9 mouse cellular contexts compared by ENCODE assay signal in genomic region chr4:149854301-149854708, GRCm38 (mm10).
DNase-seq lines count a peak whose midpoint lies in the region; ATAC-seq and TF ChIP-seq lines count a peak whose summit lies in the region.
"Had no signal": no experiment of that assay in that cellular context is flagged by ENCODE, and none has a peak within 500 bp of the region (broad histone marks: within the 10 kb centered on the region; RNA-seq: fewer than 3 reads in every experiment).

No protein-coding gene starts in this region.

- H3K36me3 ChIP-seq in MEL (ENCODE audit: control insufficient read depth in 1 of 2, insufficient read depth in 2 of 2, low read length in 2 of 2): peaks cover 0 to 7% of the 10 kb centered on the region in 2 experiments; a peak in 1 of 4 replicates
- no peaks in the 10 kb centered on the region for H3K36me3 ChIP-seq in hindbrain, embryonic 13.5 days
- H3K36me3 ChIP-seq in limb, embryonic 10.5 days: no peaks in the 10 kb centered on the region
- no peaks in the 10 kb centered on the region for H3K36me3 ChIP-seq in midbrain, postnatal 0 days (ENCODE audit: insufficient read depth, low read length)
- no peaks in the 10 kb centered on the region for H3K36me3 ChIP-seq in stomach, embryonic 16.5 days (ENCODE audit: control insufficient read depth, insufficient read depth, low read length)

- H3K9ac ChIP-seq in MEL (ENCODE audit: control insufficient read depth, low read depth, low read length, poor library complexity, severe bottlenecking): peak overlapping the region; percentile 52
- H3K9ac ChIP-seq in hindbrain, embryonic 13.5 days: peak overlapping the region; percentile 61
- peak overlapping the region; percentile 42; the same call in 1 of the 2 replicates for H3K9ac ChIP-seq in midbrain, postnatal 0 days (replicated peaks; ENCODE audit: low read length, poor library complexity, severe bottlenecking)
- peak overlapping the region; percentile 47 for H3K9ac ChIP-seq in stomach, embryonic 16.5 days (ENCODE audit: low read length)

- peak overlapping the region; percentile 53 for H3K27ac ChIP-seq in MEL (ENCODE audit: control insufficient read depth, low read depth, low read length)
- peak overlapping the region; percentile 81 for H3K27ac ChIP-seq in hindbrain, embryonic 13.5 days
- peak overlapping the region; percentile 78 for H3K27ac ChIP-seq in limb, embryonic 10.5 days
- H3K27ac ChIP-seq in midbrain, postnatal 0 days (ENCODE audit: low read depth, low read length): peak overlapping the region; percentile 65
- peak overlapping the region; percentile 10; the same call in 1 of the 2 replicates for H3K27ac ChIP-seq in stomach, embryonic 16.5 days (ENCODE audit: low read length)
- H3K27ac ChIP-seq: macrophage had no signal

- WGBS in hindbrain, embryonic 13.5 days: 2% methylated on average over 21 of the region's 21 CpGs
- 7% methylated on average over 21 of the region's 21 CpGs for WGBS in limb, embryonic 10.5 days
- whole genome bisulfite sequencing in midbrain, postnatal 0 days: 2% methylated on average over 21 of the region's 21 CpGs
- 4% methylated on average over 21 of the region's 21 CpGs for WGBS in stomach, embryonic 16.5 days

- no peak for TF ChIP-seq RAD21 in MEL (IDR thresholded peaks at IDR 0.05; ENCODE audit: low read depth, low read length)

- H3K4me1 ChIP-seq in MEL (ENCODE audit: control insufficient read depth in 1 of 2, insufficient read depth in 2 of 2, low read length in 2 of 2): peaks cover 4 to 20% of the 10 kb centered on the region in 2 experiments; a peak in 3 of 4 replicates
- H3K4me1 ChIP-seq in hindbrain, embryonic 13.5 days (replicated peaks): peaks cover 42% of the 10 kb centered on the region
- peaks cover 36% of the 10 kb centered on the region for H3K4me1 ChIP-seq in limb, embryonic 10.5 days
- peaks cover 9% of the 10 kb centered on the region for H3K4me1 ChIP-seq in midbrain, postnatal 0 days (ENCODE audit: insufficient read depth, low read length)
- H3K4me1 ChIP-seq in stomach, embryonic 16.5 days (ENCODE audit: control insufficient read depth, insufficient read depth, low read length): peaks cover 7% of the 10 kb centered on the region

- H3K4me3 ChIP-seq in MEL (ENCODE audit: control insufficient read depth in 1 of 2, insufficient read depth in 1 of 2, low read depth in 2 of 2, low read length in 2 of 2): peak overlapping the region; percentile 43 to 48
- H3K4me3 ChIP-seq in hindbrain, embryonic 13.5 days: peak overlapping the region; percentile 33
- H3K4me3 ChIP-seq in limb, embryonic 10.5 days: peak overlapping the region; percentile 41
- peak overlapping the region; percentile 14; the same call in 1 of the 2 replicates for H3K4me3 ChIP-seq in midbrain, postnatal 0 days (ENCODE audit: low read depth, low read length)
- peak overlapping the region; percentile 19 for H3K4me3 ChIP-seq in stomach, embryonic 16.5 days (replicated peaks; ENCODE audit: low read length)

- no peak for ATAC-seq in cerebellum, adult (ENCODE audit: insufficient number of reproducible peaks, low FRiP score, low TSS enrichment)
- ATAC-seq in hindbrain, embryonic 13.5 days (ENCODE audit: low FRiP score): peak; percentile 90
- peak; percentile 92 for ATAC-seq in midbrain, postnatal 0 days (ENCODE audit: low FRiP score)
- peak; percentile 59; the same call in 1 of the 2 replicates for ATAC-seq in stomach, embryonic 16.5 days (ENCODE audit: insufficient read depth, low FRiP score)

- H3K79me2 ChIP-seq in MEL (ENCODE audit: control insufficient read depth, insufficient read depth, low read length, poor library complexity): no peaks in the 10 kb centered on the region

- 0 out of 4 replicates have a peak, but pooled peaks of 1 of the 2 experiments have one; percentile 39 for TF ChIP-seq EP300 in MEL (IDR thresholded peaks at IDR 0.05; ENCODE audit: low read depth in 1 of 2, low read length in 2 of 2)

- TF ChIP-seq POLR2A in MEL (IDR thresholded peaks at IDR 0.05; ENCODE audit: control insufficient read depth in 1 of 2, insufficient read depth in 1 of 2, low read depth in 1 of 2, low read length in 2 of 2, poor library complexity in 1 of 2): no peak

- H3K27me3 ChIP-seq in MEL (ENCODE audit: control insufficient read depth in 1 of 2, insufficient read depth in 2 of 2, low read length in 2 of 2): peaks cover 0 to 2% of the 10 kb centered on the region in 2 experiments; a peak in 3 of 4 replicates
- H3K27me3 ChIP-seq in hindbrain, embryonic 13.5 days: no peaks in the 10 kb centered on the region
- H3K27me3 ChIP-seq in limb, embryonic 10.5 days (ENCODE audit: low read depth, poor library complexity, severe bottlenecking): no peaks in the 10 kb centered on the region
- H3K27me3 ChIP-seq in midbrain, postnatal 0 days (ENCODE audit: insufficient read depth, low read length): no peaks in the 10 kb centered on the region
- no peaks in the 10 kb centered on the region; the same call in 1 of the 2 replicates for H3K27me3 ChIP-seq in stomach, embryonic 16.5 days (ENCODE audit: control insufficient read depth, insufficient read depth, low read length)

- peak overlapping the region; percentile 60 for H3K4me2 ChIP-seq in hindbrain, embryonic 13.5 days
- H3K4me2 ChIP-seq in midbrain, postnatal 0 days (ENCODE audit: low read depth, low read length, poor library complexity, severe bottlenecking): peak overlapping the region; percentile 47
- H3K4me2 ChIP-seq in stomach, embryonic 16.5 days (ENCODE audit: low read depth, low read length): peak overlapping the region; percentile 50

- no peaks in the 10 kb centered on the region for H3K9me3 ChIP-seq in MEL (replicated peaks; ENCODE audit: insufficient read depth, low read length)
- H3K9me3 ChIP-seq in hindbrain, embryonic 13.5 days: no peaks in the 10 kb centered on the region
- H3K9me3 ChIP-seq in limb, embryonic 10.5 days (replicated peaks): no peaks in the 10 kb centered on the region
- no peaks in the 10 kb centered on the region for H3K9me3 ChIP-seq in midbrain, postnatal 0 days (ENCODE audit: low read length)
- no peaks in the 10 kb centered on the region for H3K9me3 ChIP-seq in stomach, embryonic 16.5 days (replicated peaks; ENCODE audit: control insufficient read depth, low read length)

- DNase-seq in cerebellum, adult 11 months: peak; percentile 8
- DNase-seq in MEL (ENCODE audit: low read depth, low spot score): peak; percentile 94
- DNase-seq in embryo, embryonic 11 days: peak; percentile 93
- DNase-seq in limb, embryonic 10.5 days (ENCODE audit: low spot score): peak; percentile 79
- DNase-seq in midbrain, postnatal 0 days (ENCODE audit: low spot score): peak; percentile 90

- TF ChIP-seq CTCF in MEL (IDR thresholded peaks at IDR 0.05 in 2 of 3, conservative IDR thresholded peaks at IDR 0.05 in 1 of 3; ENCODE audit: control insufficient read depth in 1 of 3, insufficient read depth in 1 of 3, low read depth in 2 of 3, low read length in 3 of 3, poor library complexity in 1 of 3, severe bottlenecking in 1 of 3): no peak
- peak; percentile 41 for TF ChIP-seq CTCF in midbrain, postnatal 0 days (IDR thresholded peaks at IDR 0.05)

TF ChIP-seq in MEL, 35 proteins besides CTCF, POLR2A, EP300 and RAD21:
- 0 out of 2 replicates have a peak, but pooled peaks have one; percentile 26 for TF ChIP-seq NELFE (IDR thresholded peaks at IDR 0.05; ENCODE audit: low read depth, low read length)
- no peak for TF ChIP-seq SMC3 (IDR thresholded peaks at IDR 0.05; ENCODE audit: low read depth, low read length)
- TF ChIP-seq ETS1 (IDR thresholded peaks at IDR 0.05; ENCODE audit: low read depth, low read length): peak; percentile 82
- peak; percentile 63 for TF ChIP-seq SIN3A (IDR thresholded peaks at IDR 0.05; ENCODE audit: low read length)
- TF ChIP-seq HCFC1 (IDR thresholded peaks at IDR 0.05; ENCODE audit: low read depth, low read length): no peak
- TF ChIP-seq BHLHE40 (IDR thresholded peaks at IDR 0.05; ENCODE audit: borderline replicate concordance, low read depth, low read length): peak; percentile 67
- peak; percentile 73 for TF ChIP-seq MYC (IDR thresholded peaks at IDR 0.05; ENCODE audit: low read depth, low read length)
- no peak for TF ChIP-seq MAZ (IDR thresholded peaks at IDR 0.05; ENCODE audit: low read depth, low read length)
- peak; percentile 82 for TF ChIP-seq NRF1 (IDR thresholded peaks at IDR 0.05; ENCODE audit: insufficient read depth, low read depth, low read length, poor library complexity, severe bottlenecking)
- TF ChIP-seq TAL1 (IDR thresholded peaks at IDR 0.05; ENCODE audit: low read length): no peak
- TF ChIP-seq ZC3H11A (IDR thresholded peaks at IDR 0.05; ENCODE audit: low read depth, low read length): no peak
- TF ChIP-seq MEF2A (IDR thresholded peaks at IDR 0.05; ENCODE audit: extremely low read depth, insufficient replicate concordance, low read depth, low read length, poor library complexity, severe bottlenecking): no peak
- peak; percentile 84 for TF ChIP-seq MAX (IDR thresholded peaks at IDR 0.05; ENCODE audit: low read length)
- TF ChIP-seq JUND (IDR thresholded peaks at IDR 0.05; ENCODE audit: low read depth, low read length): peak; percentile 14; the same call in 1 of the 2 replicates
- no peak for TF ChIP-seq GABPA (IDR thresholded peaks at IDR 0.05; ENCODE audit: low read depth, low read length)
- TF ChIP-seq KAT2A (conservative IDR thresholded peaks at IDR 0.05; ENCODE audit: low read depth, low read length): no peak
- peak; percentile 99 for TF ChIP-seq ZNF384 (IDR thresholded peaks at IDR 0.05; ENCODE audit: low read depth, low read length)
- no peak for TF ChIP-seq GATA1 (IDR thresholded peaks at IDR 0.05; ENCODE audit: low read depth, low read length)
- TF ChIP-seq USF1 (IDR thresholded peaks at IDR 0.05; ENCODE audit: low read depth, low read length): 0 out of 2 replicates have a peak, but pooled peaks have one; percentile 13
- peak; percentile 60; the same call in 1 of the 2 replicates for TF ChIP-seq ZKSCAN1 (IDR thresholded peaks at IDR 0.05; ENCODE audit: low read depth, low read length)
- peak; percentile 30; the same call in 1 of the 2 replicates for TF ChIP-seq RCOR1 (IDR thresholded peaks at IDR 0.05; ENCODE audit: low read depth, low read length)
- peak; percentile 66 for TF ChIP-seq TCF12 (IDR thresholded peaks at IDR 0.05; ENCODE audit: low read depth, low read length)
- TF ChIP-seq ELF1 (IDR thresholded peaks at IDR 0.05; ENCODE audit: low read depth, low read length): no peak
- peak; percentile 73 for TF ChIP-seq MXI1 (IDR thresholded peaks at IDR 0.05; ENCODE audit: low read depth, low read length)

Comparison
In these comparisons a context has a peak if more than half of its experiments do, and no peak if none do; other contexts are left out.
1. DNase-seq: peak in every context shown above with its lines; median percentile 94 in MEL; 93 in embryo, embryonic 11 days; 90 in midbrain, postnatal 0 days; 79 in limb, embryonic 10.5 days; 8 in cerebellum, adult 11 months.
2. H3K27ac ChIP-seq: peak in every context shown above with its lines; median percentile 81 in hindbrain, embryonic 13.5 days; 78 in limb, embryonic 10.5 days; 65 in midbrain, postnatal 0 days; 53 in MEL; 10 in stomach, embryonic 16.5 days.